Mouse (Mus musculus) forebrain, embryonic 12.5 days (tissue): Measurements from ENCODE around the gene Gm5157. TPM values are rescaled to one million over a fixed set of nuclear protein-coding genes. Genes with fewer than 3 reads are reported as not detected.
"Not testable (repeated sequence)": the region's sequence is repeated elsewhere in the genome, so short reads cannot be mapped to it uniquely, and the experiment has no call there.

Source experiments
- ATAC-seq: fragments of 200-750 bp; cut with Nextera tagmentation; 2 replicates; pipeline ENCODE4 v1.8.0; 2017; ENCODE audit warnings: moderate TSS enrichment; ENCODE audit not compliant: low FRiP score
- H3K27ac ChIP-seq: fragments of 300-500 bp; sonication (generic); 2 replicates; pipeline ENCODE4 v1.5.1; 2016; ENCODE audit warnings: mild to moderate bottlenecking
- H3K27me3 ChIP-seq: fragments of 300-500 bp; sonication (generic); 2 replicates; pipeline ENCODE4 v1.6.1; 2016; ENCODE audit warnings: mild to moderate bottlenecking
- H3K36me3 ChIP-seq: fragments of 300-500 bp; sonication (generic); replicated peaks from 2 replicates; pipeline ENCODE4 v1.6.1; 2016; ENCODE audit warnings: mild to moderate bottlenecking
- H3K4me1 ChIP-seq: fragments of 300-500 bp; sonication (generic); 2 replicates; pipeline ENCODE4 v1.6.1; 2016
- H3K4me2 ChIP-seq: fragments of 300-500 bp; sonication (generic); 2 replicates; pipeline ENCODE4 v1.6.1; 2016; ENCODE audit warnings: mild to moderate bottlenecking, moderate library complexity
- H3K4me3 ChIP-seq: fragments of 300-500 bp; sonication (generic); replicated peaks from 2 replicates; pipeline ENCODE4 v1.5.1; 2016; ENCODE audit warnings: mild to moderate bottlenecking
- H3K9ac ChIP-seq: fragments of 300-500 bp; sonication (generic); 2 replicates; pipeline ENCODE4 v1.6.1; 2016; ENCODE audit warnings: mild to moderate bottlenecking
- H3K9me3 ChIP-seq: fragments of 300-500 bp; sonication (generic); 2 replicates; pipeline ENCODE4 v1.6.1; 2016
- WGBS: fragments of 180-500 bp; shearing (Covaris S2); methylation state at CpG from one replicate; pipeline ENCODE4 v1.1.7; 2016; 5-methylcytosine and 5-hydroxymethylcytosine counted together
- polyA plus RNA-seq: library from polyadenylated mRNA; unstranded; fragments of >200 nt; fragmentation: Nextera tagmentation; extraction: Ambion mirVana; gene quantifications from 2 replicates; pipeline ENCODE4 v1.2.1, GENCODE M21; 2016

The Gm5157 gene
- not detected in 2 replicates for polyA plus RNA-seq

- H3K27me3 ChIP-seq, ATAC-seq, H3K9ac ChIP-seq, H3K4me2 ChIP-seq, H3K27ac ChIP-seq, H3K4me3 ChIP-seq, H3K4me1 ChIP-seq, H3K9me3 ChIP-seq, H3K36me3 ChIP-seq: not testable (repeated sequence)
- WGBS: 43% methylated on average over 1 of the region's 2 CpGs
These were observed at the start of gene Gm5157 for GRCm38 (mm10) chr7:21190323-21190722. TSS of gene Gm5157 (minus strand) at chr7:21190423.

DNA sequence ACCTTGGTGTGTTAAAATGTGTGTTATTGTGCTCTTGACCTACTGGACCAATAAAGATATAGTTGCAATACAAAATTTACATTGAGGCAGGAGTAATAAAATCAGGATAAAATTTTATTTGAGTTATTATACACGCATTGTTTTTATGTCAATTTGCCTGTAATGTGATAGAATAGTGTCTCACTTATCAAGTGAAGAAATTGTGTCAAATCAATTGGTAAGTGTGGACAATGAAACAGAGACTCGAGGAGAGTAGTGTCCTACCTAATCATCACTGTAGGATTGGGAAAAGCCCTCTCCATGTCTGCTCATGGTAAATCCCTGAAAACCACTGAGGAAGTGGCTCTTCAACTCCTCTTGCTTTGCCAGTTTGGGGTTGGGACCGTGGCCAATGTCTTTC lies 28.3 kb downstream of the Gm5157 start, which contains the start of gene Vmn1r123:
TSS of gene Vmn1r123 (plus strand) at position 301 of the 400 bp plus-strand sequence.
- H3K4me2 ChIP-seq: not testable (repeated sequence)
- 43% methylated on average over 1 of the region's 3 CpGs for WGBS

More for the DNA sequence above, 28.3 kb downstream of the Gm5157 start, which contains the start of gene Vmn1r123:
- H3K9me3 ChIP-seq, ATAC-seq, H3K4me1 ChIP-seq, H3K9ac ChIP-seq, H3K36me3 ChIP-seq, H3K27me3 ChIP-seq, H3K27ac ChIP-seq, H3K4me3 ChIP-seq: not testable (repeated sequence)

Other genes with a start within 250 kb of the Gm5157 start
- not detected in 2 replicates for gene Vmn1r119, start 178.0 kb downstream of the Gm5157 start, polyA plus RNA-seq
- gene Vmn1r120, start 136.6 kb downstream of the Gm5157 start, polyA plus RNA-seq: not detected in 2 replicates
- gene Vmn1r121, start 91.9 kb downstream of the Gm5157 start, polyA plus RNA-seq: not detected in 2 replicates
- not detected in 2 replicates for gene Vmn1r122, start 56.3 kb downstream of the Gm5157 start, polyA plus RNA-seq
- gene Vmn1r123, start 28.2 kb downstream of the Gm5157 start, polyA plus RNA-seq: not detected in 2 replicates
- gene Vmn1r124, start 70.2 kb upstream of the Gm5157 start, polyA plus RNA-seq: not detected in 2 replicates
- gene Vmn1r125, start 81.8 kb upstream of the Gm5157 start, polyA plus RNA-seq: not detected in 2 replicates
- gene Vmn1r126, start 111.0 kb upstream of the Gm5157 start, polyA plus RNA-seq: not detected in 2 replicates
- not detected in 2 replicates for gene Vmn1r127, start 129.4 kb upstream of the Gm5157 start, polyA plus RNA-seq
- gene Vmn1r128, start 158.9 kb upstream of the Gm5157 start, polyA plus RNA-seq: not detected in 2 replicates
- not detected in 2 replicates for gene Vmn1r129, start 170.9 kb upstream of the Gm5157 start, polyA plus RNA-seq
- gene Gm6882, start 242.3 kb upstream of the Gm5157 start, polyA plus RNA-seq: not detected in 2 replicates